Mouse (Mus musculus): ENCODE measurements around the gene Elmo1. TPM values are rescaled to one million over a fixed set of nuclear protein-coding genes. Genes with fewer than 3 reads are reported as not detected.

Gene Elmo1
- total and polyA plus RNA-seq, 2 experiments: 1.2 to 6.7 TPM

DNA sequence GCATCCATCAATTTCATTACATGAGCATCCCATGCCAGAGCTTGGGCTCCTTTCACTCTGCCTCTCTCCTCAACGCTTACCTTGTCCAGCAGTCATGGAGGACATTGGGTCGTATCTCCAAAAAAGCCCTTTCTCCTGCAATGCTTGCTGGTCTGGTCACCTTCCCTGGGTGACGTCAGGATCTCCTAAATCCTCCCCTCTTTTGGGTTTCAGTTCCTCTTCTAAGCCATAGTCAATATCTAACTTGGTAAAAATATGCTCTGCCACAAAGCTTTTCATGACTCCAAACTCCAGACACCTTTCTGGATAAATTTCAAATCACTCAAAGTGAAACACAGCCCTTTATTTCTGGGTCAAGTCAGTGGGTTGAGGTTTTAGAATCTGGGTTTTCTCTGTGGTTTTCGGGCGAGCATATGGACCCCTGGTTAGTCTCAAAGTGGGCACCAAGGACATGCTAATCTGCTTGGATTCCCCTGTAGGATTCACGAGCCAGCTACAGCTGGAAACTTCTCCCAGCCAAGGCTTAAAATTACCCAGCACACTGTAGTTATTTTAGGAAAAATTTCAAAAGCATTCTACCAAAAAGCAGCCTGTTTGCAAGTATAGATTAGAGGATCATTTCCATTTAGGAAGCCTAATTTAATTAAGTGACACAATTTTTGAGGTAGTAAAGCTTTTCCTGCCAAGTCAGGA lies 403.8 kb downstream of the Elmo1 start:
- DNase-seq (ENCODE audit: extremely low read depth, low read depth, low spot score): no peak
- Histone ChIP-seq H3K4me1 (ENCODE audit: control insufficient read depth, insufficient read depth, low read length) (no peaks in the 10 kb centered on the region), H3K9ac (ENCODE audit: low read depth, low read length) (no peak overlapping the region), H3K27ac (replicated peaks; ENCODE audit: insufficient read depth, low read depth, low read length) (no peak overlapping the region), H3K4me3 (ENCODE audit: insufficient read depth, low read depth, low read length) (no peak overlapping the region), H3K27me3 (ENCODE audit: control insufficient read depth, insufficient read depth, low read length) (no peaks in the 10 kb centered on the region), H3K79me2 (ENCODE audit: control insufficient read depth, insufficient read depth, low read length) (no peaks in the 10 kb centered on the region), H3K36me3 (ENCODE audit: control insufficient read depth, insufficient read depth, low read length) (no peaks in the 10 kb centered on the region)
- no peak for TF ChIP-seq POLR2A (IDR thresholded peaks at IDR 0.05; ENCODE audit: extremely low read depth, insufficient read depth, low read length)
- TF ChIP-seq CTCF (IDR thresholded peaks at IDR 0.05; ENCODE audit: low read depth, low read length): no peak
- 85% methylated on average over 6 of the region's 6 CpGs for WGBS

DNA sequence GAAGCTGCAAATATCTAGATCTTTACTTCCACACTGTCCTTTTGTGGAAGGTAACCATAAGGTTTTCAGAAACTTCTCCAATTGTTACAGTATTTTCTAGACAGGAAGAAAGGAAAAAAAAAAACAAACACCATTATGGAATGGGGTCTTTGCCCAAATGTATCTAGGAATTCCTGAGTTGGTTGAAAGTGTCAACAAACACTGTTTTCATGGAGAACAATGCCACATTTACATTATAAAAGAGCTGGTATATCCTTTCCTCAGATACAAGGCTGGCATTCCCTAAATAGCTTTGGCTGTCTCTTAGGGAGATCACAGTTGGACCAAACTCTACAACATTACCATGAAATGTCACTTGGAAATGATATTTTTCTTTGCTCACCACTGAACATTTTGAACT lies 411.5 kb downstream of the Elmo1 start:
- TF ChIP-seq POLR2A (IDR thresholded peaks at IDR 0.05; ENCODE audit: extremely low read depth, insufficient read depth, low read length): no peak
- TF ChIP-seq CTCF (IDR thresholded peaks at IDR 0.05; ENCODE audit: low read depth, low read length): no peak
- H3K27ac ChIP-seq (replicated peaks; ENCODE audit: insufficient read depth, low read depth, low read length): no peak overlapping the region
- no peak for DNase-seq (ENCODE audit: extremely low read depth, low read depth, low spot score)

GRCm38 (mm10) chr13:20503371-20503770 lies 413.0 kb downstream of the Elmo1 start:
- TF ChIP-seq POLR2A (IDR thresholded peaks at IDR 0.05; ENCODE audit: extremely low read depth, insufficient read depth, low read length) (no peak), CTCF (IDR thresholded peaks at IDR 0.05; ENCODE audit: low read depth, low read length) (no peak)
- H3K4me3 ChIP-seq (ENCODE audit: insufficient read depth, low read depth, low read length): no peak overlapping the region
- H3K4me1 ChIP-seq (ENCODE audit: control insufficient read depth, insufficient read depth, low read length): no peaks in the 10 kb centered on the region
- WGBS: 98% methylated on average over 3 of the region's 3 CpGs
- no peaks in the 10 kb centered on the region for H3K36me3 ChIP-seq (ENCODE audit: control insufficient read depth, insufficient read depth, low read length)
- H3K79me2 ChIP-seq (ENCODE audit: control insufficient read depth, insufficient read depth, low read length): no peaks in the 10 kb centered on the region
- DNase-seq (ENCODE audit: extremely low read depth, low read depth, low spot score): no peak
- H3K27ac ChIP-seq (replicated peaks; ENCODE audit: insufficient read depth, low read depth, low read length): no peak overlapping the region
- H3K27me3 ChIP-seq (ENCODE audit: control insufficient read depth, insufficient read depth, low read length): no peaks in the 10 kb centered on the region
- H3K9ac ChIP-seq (ENCODE audit: low read depth, low read length): no peak overlapping the region

More for the DNA sequence above, 411.5 kb downstream of the Elmo1 start:
- H3K27me3 ChIP-seq (ENCODE audit: control insufficient read depth, insufficient read depth, low read length): no peaks in the 10 kb centered on the region
- H3K9ac ChIP-seq (ENCODE audit: low read depth, low read length): no peak overlapping the region
- H3K4me1 ChIP-seq (ENCODE audit: control insufficient read depth, insufficient read depth, low read length): no peaks in the 10 kb centered on the region
- no peaks in the 10 kb centered on the region for H3K36me3 ChIP-seq (ENCODE audit: control insufficient read depth, insufficient read depth, low read length)
- no peaks in the 10 kb centered on the region for H3K79me2 ChIP-seq (ENCODE audit: control insufficient read depth, insufficient read depth, low read length)
- H3K4me3 ChIP-seq (ENCODE audit: insufficient read depth, low read depth, low read length): no peak overlapping the region

DNA sequence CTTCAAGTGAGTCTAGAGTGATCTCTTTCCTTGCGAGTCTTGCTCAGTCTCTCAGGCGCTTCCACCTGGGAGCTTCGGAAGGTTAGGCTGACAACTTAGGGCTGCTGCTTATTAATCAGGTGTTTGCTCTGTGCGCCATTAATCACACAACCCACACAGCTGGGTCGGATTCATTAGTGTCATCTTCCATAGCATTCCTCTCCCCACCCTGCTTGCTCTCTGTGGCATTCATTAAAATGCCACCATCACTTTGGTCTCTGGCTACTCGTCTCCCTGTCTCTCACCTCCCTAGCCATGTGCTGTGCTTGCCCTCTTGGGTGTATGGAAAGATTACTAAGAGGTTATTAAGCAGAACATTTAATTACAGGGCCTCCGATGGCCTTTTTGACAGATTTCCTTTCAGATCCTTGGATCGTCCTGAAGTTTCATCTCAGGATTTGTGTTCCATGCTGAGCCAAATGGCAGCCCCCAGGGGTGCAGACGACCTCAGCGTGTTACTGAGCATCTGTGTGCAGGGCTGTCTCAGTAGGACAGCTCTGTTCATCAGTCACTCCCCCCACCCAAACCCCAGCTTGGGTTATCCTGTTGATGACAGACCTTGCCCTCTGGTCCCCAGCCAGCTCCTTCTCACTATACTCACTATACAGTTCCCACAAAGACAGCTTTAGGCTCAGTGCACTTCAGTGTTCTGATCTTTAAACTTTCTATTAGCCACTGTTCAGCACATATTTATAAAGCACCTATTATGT lies 417.2 kb downstream of the Elmo1 start:
- Histone ChIP-seq H3K4me1 (ENCODE audit: control insufficient read depth, insufficient read depth, low read length) (peaks cover 1% of the 10 kb centered on the region; the same call in 1 of the 2 replicates), H3K27me3 (ENCODE audit: control insufficient read depth, insufficient read depth, low read length) (no peaks in the 10 kb centered on the region), H3K79me2 (ENCODE audit: control insufficient read depth, insufficient read depth, low read length) (no peaks in the 10 kb centered on the region), H3K36me3 (ENCODE audit: control insufficient read depth, insufficient read depth, low read length) (no peaks in the 10 kb centered on the region), H3K4me3 (ENCODE audit: insufficient read depth, low read depth, low read length) (no peak overlapping the region), H3K27ac (replicated peaks; ENCODE audit: insufficient read depth, low read depth, low read length) (no peak overlapping the region), H3K9ac (ENCODE audit: low read depth, low read length) (no peak overlapping the region)
- DNase-seq (ENCODE audit: extremely low read depth, low read depth, low spot score): no peak
- TF ChIP-seq POLR2A (IDR thresholded peaks at IDR 0.05; ENCODE audit: extremely low read depth, insufficient read depth, low read length) (no peak), CTCF (IDR thresholded peaks at IDR 0.05; ENCODE audit: low read depth, low read length) (no peak)
- WGBS: 89% methylated on average over 10 of the region's 10 CpGs

DNA sequence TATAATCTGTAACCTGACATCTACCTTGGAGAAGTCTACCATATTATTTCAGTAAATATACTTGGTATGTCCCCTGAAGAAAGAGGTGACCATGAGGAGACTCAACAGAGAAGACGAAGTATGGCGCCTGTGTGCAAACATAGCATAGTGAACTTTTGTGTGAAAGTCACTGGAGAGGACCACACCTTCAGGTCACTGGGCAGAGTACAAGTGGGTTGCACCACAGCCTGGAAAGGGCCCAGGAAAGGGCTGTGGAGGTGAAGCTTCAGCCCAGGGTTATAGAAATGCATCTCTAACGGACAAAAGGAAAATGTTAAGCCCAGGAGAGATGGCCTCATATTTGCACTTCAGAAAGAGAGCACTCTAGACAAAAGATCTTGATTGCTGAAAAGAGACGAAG lies 420.6 kb downstream of the Elmo1 start:
- Histone ChIP-seq H3K79me2 (ENCODE audit: control insufficient read depth, insufficient read depth, low read length) (no peaks in the 10 kb centered on the region), H3K27ac (replicated peaks; ENCODE audit: insufficient read depth, low read depth, low read length) (no peak overlapping the region), H3K4me1 (ENCODE audit: control insufficient read depth, insufficient read depth, low read length) (peaks cover 9% of the 10 kb centered on the region; the same call in 1 of the 2 replicates), H3K36me3 (ENCODE audit: control insufficient read depth, insufficient read depth, low read length) (no peaks in the 10 kb centered on the region), H3K9ac (ENCODE audit: low read depth, low read length) (no peak overlapping the region), H3K27me3 (ENCODE audit: control insufficient read depth, insufficient read depth, low read length) (no peaks in the 10 kb centered on the region), H3K4me3 (ENCODE audit: insufficient read depth, low read depth, low read length) (no peak overlapping the region)
- TF ChIP-seq POLR2A (IDR thresholded peaks at IDR 0.05; ENCODE audit: extremely low read depth, insufficient read depth, low read length) (no peak), CTCF (IDR thresholded peaks at IDR 0.05; ENCODE audit: low read depth, low read length) (no peak)
- 41% methylated on average over 4 of the region's 4 CpGs for WGBS
- DNase-seq (ENCODE audit: extremely low read depth, low read depth, low spot score): peak; percentile 84

All from liver, adult 2 months (tissue).